Mouse (Mus musculus) hindbrain, embryonic 14.5 days (tissue): ENCODE measurements around the gene Fam129b. TPM values are rescaled to one million over a fixed set of nuclear protein-coding genes. Genes with fewer than 3 reads are reported as not detected.
A peak's percentile ranks its signal among the peaks of the same experiment; 100 is the strongest.

ENCODE experiments used
- ATAC-seq: fragments of 200-750 bp; cut with Nextera tagmentation; 2 replicates; pipeline ENCODE4 v1.8.0; 2017; ENCODE audit warnings: moderate number of reproducible peaks, mild to moderate bottlenecking, moderate TSS enrichment, moderate library complexity; ENCODE audit not compliant: low FRiP score
- DNase-seq: peaks from one replicate; pipeline ENCODE4 v3.0.0-alpha.2; 2015; ENCODE audit warnings: low spot score
- H3K27ac ChIP-seq: fragments of 300-500 bp; sonication (generic); 2 replicates; pipeline ENCODE4 v1.5.1; 2014; ENCODE audit warnings: mild to moderate bottlenecking, moderate library complexity
- H3K27me3 ChIP-seq: fragments of 300-500 bp; sonication (generic); 2 replicates; pipeline ENCODE4 v1.6.1; 2014; ENCODE audit warnings: mild to moderate bottlenecking, low read length, mixed read lengths; ENCODE audit not compliant: control insufficient read depth, insufficient read depth
- H3K36me3 ChIP-seq: fragments of 300-500 bp; sonication (generic); replicated peaks from 2 replicates; pipeline ENCODE4 v1.6.1; 2014; ENCODE audit not compliant: control insufficient read depth, insufficient read depth
- H3K4me1 ChIP-seq: fragments of 300-500 bp; sonication (generic); replicated peaks from 2 replicates; pipeline ENCODE4 v1.6.1; 2014; ENCODE audit warnings: antibody characterized with exemption, low read length, mixed read lengths; ENCODE audit not compliant: control insufficient read depth, insufficient read depth
- H3K4me2 ChIP-seq: fragments of 300-500 bp; sonication (generic); replicated peaks from 2 replicates; pipeline ENCODE4 v1.6.1; 2014; ENCODE audit warnings: mild to moderate bottlenecking, moderate library complexity
- H3K4me3 ChIP-seq: fragments of 300-500 bp; sonication (generic); replicated peaks from 2 replicates; pipeline ENCODE4 v1.5.1; 2014; ENCODE audit warnings: mild to moderate bottlenecking, low read length
- H3K9ac ChIP-seq: fragments of 300-500 bp; sonication (generic); 2 replicates; pipeline ENCODE4 v1.6.1; 2014
- H3K9me3 ChIP-seq: fragments of 300-500 bp; sonication (generic); 2 replicates; pipeline ENCODE4 v1.6.1; 2016; ENCODE audit warnings: low read length; ENCODE audit not compliant: control insufficient read depth
- WGBS: fragments of 180-500 bp; shearing (Covaris S2); extraction: QIAGEN DNeasy Blood & Tissue Kit; methylation state at CpG from one replicate; pipeline ENCODE4 v1.1.7; 2014; 5-methylcytosine and 5-hydroxymethylcytosine counted together
- polyA plus RNA-seq: library from polyadenylated mRNA; unstranded; fragments of >200 nt; fragmentation: Nextera tagmentation; extraction: Ambion mirVana; gene quantifications from 2 replicates; pipeline ENCODE4 v1.2.1, GENCODE M21; 2014

Gene Fam129b
- polyA plus RNA-seq, 1 experiment from 2014 or later: 19.4 TPM

- WGBS: 56% methylated on average over 8 of the region's 8 CpGs
- no peak overlapping the region for H3K4me3 ChIP-seq
Observed at GRCm38 (mm10) chr2:32870275-32871100, 5.4 kb upstream of the Fam129b start.

GRCm38 (mm10) chr2:32874070-32874469 lies 1.8 kb upstream of the Fam129b start:
- Histone ChIP-seq H3K27me3 (no peaks in the 10 kb centered on the region), H3K36me3 (no peaks in the 10 kb centered on the region), H3K4me3 (no peak overlapping the region), H3K9ac (0 out of 2 replicates have a peak overlapping the region, but pooled peaks have one; percentile 96), H3K4me1 (peaks cover 35% of the 10 kb centered on the region), H3K4me2 (peak overlapping the region; percentile 97), H3K27ac (peak overlapping the region; percentile 97; the same call in 1 of the 2 replicates), H3K9me3 (no peaks in the 10 kb centered on the region)
- ATAC-seq (no peak), DNase-seq (no peak)
- WGBS: 68% methylated on average over 3 of the region's 3 CpGs

More at GRCm38 (mm10) chr2:32870275-32871100, 5.4 kb upstream of the Fam129b start:
- Histone ChIP-seq H3K9me3 (no peaks in the 10 kb centered on the region), H3K27me3 (no peaks in the 10 kb centered on the region), H3K27ac (no peak overlapping the region), H3K36me3 (no peaks in the 10 kb centered on the region), H3K4me1 (peaks cover 12% of the 10 kb centered on the region), H3K9ac (no peak overlapping the region), H3K4me2 (no peak overlapping the region)
- DNase-seq (no peak), ATAC-seq (no peak)

DNA sequence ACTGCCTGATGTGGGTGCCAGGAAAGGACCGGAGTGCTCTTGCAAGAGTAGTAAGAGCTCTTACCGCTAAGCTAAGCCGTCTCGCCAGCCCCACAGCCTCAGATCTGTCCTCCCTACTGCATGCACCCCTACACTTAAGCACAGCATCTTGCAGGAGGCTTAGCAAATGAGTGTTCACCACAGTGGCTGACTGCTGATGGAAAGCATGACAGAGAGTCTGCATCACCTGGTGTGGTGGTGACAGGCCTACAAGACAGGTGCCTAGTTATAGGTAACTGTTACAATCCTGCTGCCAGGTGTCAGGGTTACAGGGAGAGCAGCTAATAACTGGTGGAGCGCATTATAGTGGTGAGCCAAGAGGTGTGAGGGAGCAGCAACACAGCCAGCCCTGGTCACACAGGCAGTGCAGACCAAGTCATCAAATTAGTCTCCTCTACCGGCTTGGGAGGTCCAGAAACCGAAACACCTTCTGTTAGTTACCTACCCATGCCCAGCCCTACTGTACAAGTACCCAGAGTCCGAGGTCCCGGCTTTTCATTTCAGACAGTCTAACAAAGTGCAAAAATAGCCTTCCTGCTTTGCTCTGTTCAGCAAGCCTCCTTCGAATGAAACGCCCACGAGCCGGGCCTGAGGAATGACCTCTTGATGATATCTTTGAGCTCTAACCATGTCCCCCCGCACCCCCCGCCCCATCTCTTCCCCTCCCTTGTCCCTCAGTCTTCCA lies 801 bp upstream of the Fam129b start:
- Histone ChIP-seq H3K36me3 (no peaks in the 10 kb centered on the region), H3K27ac (peak overlapping the region; percentile 97), H3K4me2 (peak overlapping the region; percentile 97), H3K4me1 (peaks cover 46% of the 10 kb centered on the region), H3K9me3 (no peaks in the 10 kb centered on the region), H3K27me3 (no peaks in the 10 kb centered on the region), H3K9ac (peak overlapping the region; percentile 96), H3K4me3 (peak overlapping the region; percentile 94)
- WGBS: 9% methylated on average over 15 of the region's 15 CpGs
- DNase-seq (peak; percentile 42), ATAC-seq (0 out of 2 replicates have a peak, but pooled peaks have one; percentile 5)

DNA sequence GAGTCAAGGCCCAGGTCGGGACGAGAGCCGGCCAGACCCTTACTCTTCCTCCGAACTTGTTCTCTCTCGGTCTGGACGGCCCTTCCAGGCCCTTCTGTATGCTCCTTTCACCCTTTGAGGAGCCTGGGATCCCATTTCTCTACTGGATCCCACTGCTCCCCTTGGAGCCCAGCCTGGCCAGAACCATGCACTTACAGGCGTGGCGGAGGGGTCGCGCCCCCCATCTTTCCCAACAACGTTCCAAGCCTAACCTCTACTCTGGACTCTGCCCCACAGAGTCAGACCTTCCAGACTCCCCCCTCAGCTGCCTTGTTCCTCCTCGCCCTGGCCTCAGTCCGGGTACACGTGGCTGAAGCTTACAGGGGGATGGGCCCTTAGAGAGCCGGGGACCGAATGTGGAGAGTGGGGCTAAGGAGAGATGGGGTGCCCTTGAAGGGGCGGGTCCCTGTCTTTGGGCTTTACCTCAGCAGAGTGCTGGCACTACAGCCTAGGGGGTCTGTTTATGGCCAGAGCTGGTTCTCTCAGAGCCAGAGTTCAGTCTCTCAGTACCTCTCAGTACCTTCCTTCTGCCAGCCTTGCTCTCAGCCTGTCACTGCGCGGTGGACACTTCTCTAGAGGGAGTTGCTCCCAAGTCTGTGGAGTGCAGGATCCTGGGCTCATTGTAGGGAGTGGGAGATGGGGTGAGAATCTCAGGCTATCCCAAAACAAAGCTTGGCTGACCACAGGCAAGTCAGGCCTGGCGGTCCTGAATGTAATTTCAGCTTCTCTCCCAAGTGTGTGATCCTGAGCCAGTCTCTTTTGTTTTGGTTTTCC lies 782 bp downstream of the Fam129b start:
- Histone ChIP-seq H3K9me3 (no peaks in the 10 kb centered on the region), H3K27me3 (no peaks in the 10 kb centered on the region), H3K4me2 (peak overlapping the region; percentile 97), H3K9ac (peak overlapping the region; percentile 96), H3K4me1 (peaks cover 61% of the 10 kb centered on the region), H3K27ac (peak overlapping the region; percentile 97), H3K36me3 (no peaks in the 10 kb centered on the region), H3K4me3 (peak overlapping the region; percentile 94)
- 1% methylated on average over 20 of the region's 20 CpGs for WGBS
- DNase-seq (no peak), ATAC-seq (peak; percentile 18)

GRCm38 (mm10) chr2:32877303-32877702 lies 1.4 kb downstream of the Fam129b start:
- H3K27ac ChIP-seq: peak overlapping the region; percentile 97; the same call in 1 of the 2 replicates
- no peak for ATAC-seq
- peak overlapping the region; percentile 94 for H3K4me3 ChIP-seq
- H3K27me3 ChIP-seq: no peaks in the 10 kb centered on the region
- WGBS: 22% methylated on average over 5 of the region's 5 CpGs
- no peak for DNase-seq
- peaks cover 64% of the 10 kb centered on the region for H3K4me1 ChIP-seq
- peak overlapping the region; percentile 96 for H3K9ac ChIP-seq
- H3K4me2 ChIP-seq: peak overlapping the region; percentile 97
- no peaks in the 10 kb centered on the region for H3K9me3 ChIP-seq
- H3K36me3 ChIP-seq: no peaks in the 10 kb centered on the region

- WGBS: 63% methylated on average over 6 of the region's 6 CpGs
- ATAC-seq (no peak), DNase-seq (no peak)
- H3K36me3 ChIP-seq: no peaks in the 10 kb centered on the region
- peak overlapping the region; percentile 94 for H3K4me3 ChIP-seq
- H3K4me2 ChIP-seq: peak overlapping the region; percentile 97
- peak overlapping the region; percentile 96 for H3K9ac ChIP-seq
- H3K27ac ChIP-seq: peak overlapping the region; percentile 97; the same call in 1 of the 2 replicates
- H3K9me3 ChIP-seq: no peaks in the 10 kb centered on the region
- H3K27me3 ChIP-seq: no peaks in the 10 kb centered on the region
- peaks cover 64% of the 10 kb centered on the region for H3K4me1 ChIP-seq
Observed at GRCm38 (mm10) chr2:32877761-32878393, 2.0 kb downstream of the Fam129b start.

- no peaks in the 10 kb centered on the region for H3K36me3 ChIP-seq
- WGBS: 71% methylated on average over 3 of the region's 3 CpGs
- no peak for ATAC-seq
- peak overlapping the region; percentile 97 for H3K4me2 ChIP-seq
- H3K4me1 ChIP-seq: peaks cover 64% of the 10 kb centered on the region
- H3K9me3 ChIP-seq: no peaks in the 10 kb centered on the region
- H3K4me3 ChIP-seq: peak overlapping the region; percentile 94
- H3K27ac ChIP-seq: no peak overlapping the region
- no peak for DNase-seq
- H3K27me3 ChIP-seq: no peaks in the 10 kb centered on the region
- peak overlapping the region; percentile 96 for H3K9ac ChIP-seq
Observed at GRCm38 (mm10) chr2:32878396-32878795, 2.5 kb downstream of the Fam129b start.

DNA sequence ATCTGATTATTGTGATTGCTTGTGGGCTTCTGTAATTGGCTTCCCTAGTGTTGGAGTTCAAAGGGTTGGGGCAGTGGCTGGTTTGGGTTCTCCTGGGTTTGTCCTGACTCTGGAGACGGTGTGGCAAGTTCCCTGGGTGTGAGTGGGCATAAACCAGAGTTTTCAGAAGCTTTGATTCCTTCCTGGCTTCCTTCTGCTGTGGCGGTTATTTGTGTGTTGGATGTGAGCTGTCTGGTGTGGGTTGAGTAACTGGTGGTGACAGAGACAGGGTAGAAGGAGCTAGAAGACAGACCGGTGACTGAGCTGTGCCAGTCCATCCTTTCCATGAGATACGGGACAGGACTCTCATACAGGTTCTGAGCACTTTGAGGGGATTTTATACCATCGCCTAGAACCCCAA lies 3.7 kb downstream of the Fam129b start:
- Histone ChIP-seq H3K4me2 (peak overlapping the region; percentile 97; the same call in 1 of the 2 replicates), H3K27me3 (no peaks in the 10 kb centered on the region), H3K4me3 (no peak overlapping the region), H3K9ac (0 out of 2 replicates have a peak overlapping the region, but pooled peaks have one; percentile 6), H3K4me1 (peaks cover 58% of the 10 kb centered on the region), H3K36me3 (no peaks in the 10 kb centered on the region), H3K9me3 (no peaks in the 10 kb centered on the region), H3K27ac (no peak overlapping the region)
- DNase-seq (no peak), ATAC-seq (no peak)
- 90% methylated on average over 5 of the region's 5 CpGs for WGBS
